10 mouse cellular contexts compared by ENCODE assay signal in the genomic region with DNA sequence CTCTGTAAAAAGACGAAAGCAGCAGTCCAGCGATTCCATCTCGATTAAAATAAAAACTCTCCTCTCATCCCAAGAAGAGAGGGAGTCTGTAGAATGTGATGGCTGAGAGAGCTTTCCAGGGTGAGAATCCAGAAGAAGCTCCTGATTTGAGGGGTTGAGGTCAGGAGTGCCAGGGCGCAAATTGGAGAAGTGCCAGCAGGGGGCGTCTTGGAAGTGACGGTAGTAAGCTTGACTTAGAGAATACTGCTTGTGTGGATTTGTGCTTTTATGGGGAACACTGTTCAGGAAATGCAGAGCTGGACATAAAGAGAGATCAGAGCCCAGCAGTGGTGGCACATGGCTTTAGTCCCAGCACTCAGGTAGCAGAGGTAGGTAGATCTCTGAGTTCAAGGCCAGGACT. TPM values are rescaled to one million over a fixed set of nuclear protein-coding genes. Genes with fewer than 3 reads are reported as not detected.
A peak's percentile ranks its signal among the peaks of the same experiment; 100 is the strongest.
DNase-seq lines count a peak whose midpoint lies in the region; ATAC-seq and TF ChIP-seq lines count a peak whose summit lies in the region.
"Had no signal": no experiment of that assay in that cellular context is flagged by ENCODE, and none has a peak within 500 bp of the region (broad histone marks: within the 10 kb centered on the region; RNA-seq: fewer than 3 reads in every experiment).

No protein-coding gene starts in this region.

- intact Hi-C loops in heart, postnatal 14 days (cut with DNase I): loop anchor here (5.0 kb wide), 1 partner anchor 36 kb away; no protein-coding TSS in a partner anchor

- H3K9me3 ChIP-seq in heart, embryonic 12.5 days (replicated peaks): no peaks in the 10 kb centered on the region
- no peaks in the 10 kb centered on the region for H3K9me3 ChIP-seq in ES-E14 (ENCODE audit: control insufficient read depth, insufficient read depth, low read depth, low read length)
- no peaks in the 10 kb centered on the region for H3K9me3 ChIP-seq in liver, postnatal 0 days (ENCODE audit: low read length)
- no peaks in the 10 kb centered on the region for H3K9me3 ChIP-seq in stomach, postnatal 0 days (ENCODE audit: control insufficient read depth, low read length)
- H3K9me3 ChIP-seq: midbrain, embryonic 12.5 days had no signal

- no peak overlapping the region for H3K27ac ChIP-seq in heart, embryonic 12.5 days (ENCODE audit: poor library complexity, severe bottlenecking)
- H3K27ac ChIP-seq in ES-E14 (ENCODE audit: insufficient read depth, low read depth, low read length, poor library complexity, severe bottlenecking): no peak overlapping the region
- H3K27ac ChIP-seq in liver, postnatal 0 days (ENCODE audit: low read depth): no peak overlapping the region
- H3K27ac ChIP-seq in stomach, postnatal 0 days (replicated peaks): no peak overlapping the region
- H3K27ac ChIP-seq: midbrain, embryonic 12.5 days had no signal

- no peak overlapping the region for H3K4me3 ChIP-seq in heart, embryonic 12.5 days
- H3K4me3 ChIP-seq in ES-E14 (ENCODE audit: insufficient read depth in 1 of 2, low read depth in 1 of 2, low read length in 2 of 2, poor library complexity in 1 of 2, severe bottlenecking in 1 of 2): no peak overlapping the region
- no peak overlapping the region for H3K4me3 ChIP-seq in liver, postnatal 0 days (ENCODE audit: low read depth, low read length)
- H3K4me3 ChIP-seq in stomach, postnatal 0 days (ENCODE audit: low read depth, low read length): no peak overlapping the region
- H3K4me3 ChIP-seq: midbrain, embryonic 12.5 days had no signal

- no peak overlapping the region for H3K9ac ChIP-seq in heart, embryonic 12.5 days
- H3K9ac ChIP-seq in ES-E14 (ENCODE audit: insufficient read depth, low read depth, low read length, poor library complexity, severe bottlenecking): no peak overlapping the region
- no peak overlapping the region for H3K9ac ChIP-seq in liver, postnatal 0 days (replicated peaks)
- H3K9ac ChIP-seq in stomach, postnatal 0 days (ENCODE audit: low read length): no peak overlapping the region
- H3K9ac ChIP-seq: midbrain, embryonic 12.5 days had no signal

- 8% methylated on average over 6 of the region's 6 CpGs for WGBS in heart, embryonic 12.5 days
- WGBS in liver, postnatal 0 days (ENCODE audit: insufficient replicate concordance): 9% methylated on average over 6 of the region's 6 CpGs
- 11% methylated on average over 6 of the region's 6 CpGs for WGBS in stomach, postnatal 0 days

- in situ Hi-C loops in ES-E14 (cut with MboI; ENCODE audit: low sequenced_read_pairs in 2 of 2, unreplicated experiment in 2 of 2): no loop called here

- no peak for TF ChIP-seq EP300 in liver, postnatal 0 days (IDR thresholded peaks at IDR 0.05; ENCODE audit: low read depth)
- TF ChIP-seq EP300 in stomach, postnatal 0 days (optimal IDR thresholded peaks at IDR 0.05): no peak

- DNase-seq in heart, postnatal 14 days: peak; percentile 47 to 65
- DNase-seq in 416B (ENCODE audit: low read depth): peak; percentile 61
- peak; percentile 75 for DNase-seq in ES-E14 (ENCODE audit: low read depth, low spot score)
- peak; percentile 77 for DNase-seq in embryo, embryonic 9.5 days (ENCODE audit: extremely low spot score)
- DNase-seq in liver, postnatal 0 days: peak; percentile 71
- peak; percentile 71 for DNase-seq in stomach, postnatal 0 days (ENCODE audit: low spot score)

- TF ChIP-seq CTCF in liver, postnatal 0 days (IDR thresholded peaks at IDR 0.05; ENCODE audit: low read depth): peak; percentile 64
- peak; percentile 71 for TF ChIP-seq CTCF in stomach, postnatal 0 days (IDR thresholded peaks at IDR 0.05; ENCODE audit: low read depth)

- H3K4me2 ChIP-seq in heart, embryonic 12.5 days: no peak overlapping the region
- H3K4me2 ChIP-seq in liver, postnatal 0 days (ENCODE audit: low read depth, low read length): no peak overlapping the region
- no peak overlapping the region for H3K4me2 ChIP-seq in stomach, postnatal 0 days (replicated peaks; ENCODE audit: low read depth)
- H3K4me2 ChIP-seq: midbrain, embryonic 12.5 days had no signal

- ATAC-seq in heart, embryonic 12.5 days (ENCODE audit: insufficient number of reproducible peaks, low FRiP score): no peak
- no peak for ATAC-seq in liver, postnatal 0 days
- ATAC-seq in stomach, postnatal 0 days (ENCODE audit: low FRiP score, low TSS enrichment): peak; percentile 40; the same call in 1 of the 2 replicates
- ATAC-seq in inflammation-experienced regulatory T-cells, adult 6 months: no peak

- peaks cover 7% of the 10 kb centered on the region; the same call in 1 of the 2 replicates for H3K27me3 ChIP-seq in heart, embryonic 12.5 days (replicated peaks)
- H3K27me3 ChIP-seq in liver, postnatal 0 days (ENCODE audit: insufficient read depth, low read length): no peaks in the 10 kb centered on the region; the same call in 1 of the 2 replicates
- H3K27me3 ChIP-seq in stomach, postnatal 0 days (ENCODE audit: control insufficient read depth, insufficient read depth, low read length): 0 out of 2 replicates have a peak, but pooled peaks cover 2% of the 10 kb centered on the region
- H3K27me3 ChIP-seq: midbrain, embryonic 12.5 days had no signal

- peaks cover 5% of the 10 kb centered on the region for H3K4me1 ChIP-seq in heart, embryonic 12.5 days (replicated peaks)
- H3K4me1 ChIP-seq in ES-E14 (ENCODE audit: control insufficient read depth in 2 of 2, insufficient read depth in 2 of 2, low read length in 2 of 2, poor library complexity in 1 of 2): peaks cover 0 to 7% of the 10 kb centered on the region in 2 experiments; a peak in 1 of 4 replicates
- H3K4me1 ChIP-seq in liver, postnatal 0 days (ENCODE audit: insufficient read depth): peaks cover 8% of the 10 kb centered on the region; the same call in 1 of the 2 replicates
- no peaks in the 10 kb centered on the region for H3K4me1 ChIP-seq in stomach, postnatal 0 days (replicated peaks; ENCODE audit: control insufficient read depth, insufficient read depth)

- no peaks in the 10 kb centered on the region for H3K36me3 ChIP-seq in heart, embryonic 12.5 days
- H3K36me3 ChIP-seq in ES-E14 (ENCODE audit: control insufficient read depth, insufficient read depth, low read length, poor library complexity, severe bottlenecking): no peaks in the 10 kb centered on the region
- no peaks in the 10 kb centered on the region for H3K36me3 ChIP-seq in liver, postnatal 0 days (replicated peaks; ENCODE audit: insufficient read depth, low read length)
- no peaks in the 10 kb centered on the region for H3K36me3 ChIP-seq in stomach, postnatal 0 days (ENCODE audit: control insufficient read depth, insufficient read depth, low read length)
- H3K36me3 ChIP-seq: midbrain, embryonic 12.5 days had no signal

TF ChIP-seq in ES-E14, 5 proteins besides CTCF, POLR2A, EP300 and RAD21:
- TF ChIP-seq HCFC1 (IDR thresholded peaks at IDR 0.05; ENCODE audit: borderline replicate concordance, insufficient read depth, low read length): no peak
- TF ChIP-seq MAFK (IDR thresholded peaks at IDR 0.05; ENCODE audit: insufficient read depth, low read depth, low read length): no peak
- TF ChIP-seq ZC3H11A (IDR thresholded peaks at IDR 0.05; ENCODE audit: borderline replicate concordance, low read depth, low read length): 0 out of 2 replicates have a peak, but pooled peaks have one; percentile 14

RNA-seq across cellular contexts. Expression of a gene that starts 28.1 kb away (rescaled TPM):
- total RNA-seq in heart, postnatal 14 days (2021): under 1 TPM; 0.68 to 0.86 TPM
- 0.13 TPM in 1 of 2 replicates, not detected in the other for polyA plus RNA-seq in heart, embryonic 12.5 days (2016; fragmentation: Nextera tagmentation; extraction: Ambion mirVana)
- 0.13 TPM in 1 of 2 replicates, not detected in the other for total RNA-seq in ES-E14 (2012; rRNA removed)
- polyA plus RNA-seq in liver, postnatal 0 days (2015; fragmentation: Nextera tagmentation; extraction: Ambion mirVana): 0.09 and 0.11 TPM in 2 replicates
- polyA plus RNA-seq in stomach, postnatal 0 days (2015; fragmentation: Nextera tagmentation; extraction: Ambion mirVana): 0.08 and 0.19 TPM in 2 replicates
- polyA plus RNA-seq in inflammation-experienced regulatory T-cells, adult 6 months (2017; shearing (Covaris generic)): not detected

RNA-seq across cellular contexts. Expression of a gene that starts 28.1 kb away (rescaled TPM):
- not detected for total RNA-seq in heart, postnatal 14 days (2021)
- polyA plus RNA-seq in heart, embryonic 12.5 days (2016; fragmentation: Nextera tagmentation; extraction: Ambion mirVana): not detected in 2 replicates
- 0.18 and 0.37 TPM in 2 replicates for total RNA-seq in ES-E14 (2012; rRNA removed)
- not detected in 2 replicates for polyA plus RNA-seq in liver, postnatal 0 days (2015; fragmentation: Nextera tagmentation; extraction: Ambion mirVana)
- not detected in 2 replicates for polyA plus RNA-seq in stomach, postnatal 0 days (2015; fragmentation: Nextera tagmentation; extraction: Ambion mirVana)
- not detected for polyA plus RNA-seq in inflammation-experienced regulatory T-cells, adult 6 months (2017; shearing (Covaris generic))
- polyA plus RNA-seq: frontal cortex, adult 2 months; midbrain, embryonic 12.5 days had no signal

RNA-seq across cellular contexts. Expression of a gene that starts 29.9 kb away (rescaled TPM):
- total RNA-seq in heart, postnatal 14 days (2021): 10 to 100 TPM; 47.7 to 50.1 TPM
- polyA plus RNA-seq in heart, embryonic 12.5 days (2016; fragmentation: Nextera tagmentation; extraction: Ambion mirVana): 13.8 and 14.4 TPM in 2 replicates
- total RNA-seq in ES-E14 (2012; rRNA removed): 16.7 and 17.3 TPM in 2 replicates
- polyA plus RNA-seq in liver, postnatal 0 days (2015; fragmentation: Nextera tagmentation; extraction: Ambion mirVana): 1.4 and 3.8 TPM in 2 replicates
- 89.9 and 99.8 TPM in 2 replicates for polyA plus RNA-seq in stomach, postnatal 0 days (2015; fragmentation: Nextera tagmentation; extraction: Ambion mirVana)
- 1 to 10 TPM in 1 of 3 experiments, under 1 TPM in 1, not detected in 1; 0.48 to 2.2 TPM for polyA plus RNA-seq in inflammation-experienced regulatory T-cells, adult 6 months (2017; shearing (Covaris generic))

RNA-seq across cellular contexts. Expression of a gene that starts 55.3 kb away (rescaled TPM):
- 10 to 100 TPM; 14.9 to 16.3 TPM for total RNA-seq in heart, postnatal 14 days (2021)
- 23.1 and 23.3 TPM in 2 replicates for polyA plus RNA-seq in heart, embryonic 12.5 days (2016; fragmentation: Nextera tagmentation; extraction: Ambion mirVana)
- 3.2 and 7.6 TPM in 2 replicates for total RNA-seq in ES-E14 (2012; rRNA removed)
- 2.1 and 2.3 TPM in 2 replicates for polyA plus RNA-seq in liver, postnatal 0 days (2015; fragmentation: Nextera tagmentation; extraction: Ambion mirVana)
- polyA plus RNA-seq in stomach, postnatal 0 days (2015; fragmentation: Nextera tagmentation; extraction: Ambion mirVana): 15.6 and 17.2 TPM in 2 replicates
- polyA plus RNA-seq in inflammation-experienced regulatory T-cells, adult 6 months (2017; shearing (Covaris generic)): 1 to 10 TPM; 1.1 to 2.2 (median 1.8) TPM
